Mouse (Mus musculus): ENCODE data around the gene Rnf31. TPM values are rescaled to one million over a fixed set of nuclear protein-coding genes. Genes with fewer than 3 reads are reported as not detected.
A peak's percentile ranks its signal among the peaks of the same experiment; 100 is the strongest.

Gene Rnf31
- total and polyA plus RNA-seq, 3 experiments = 12.6 to 43.9 (median 34.2) TPM

- Histone ChIP-seq H3K4me1 (ENCODE audit: insufficient read depth, low read depth, low read length) (peaks cover 61% of the 10 kb centered on the region), H3K27me3 (ENCODE audit: insufficient read depth, low read length) (no peaks in the 10 kb centered on the region), H3K36me3 (replicated peaks) (peaks cover 75% of the 10 kb centered on the region), H3K9me3 (replicated peaks) (no peaks in the 10 kb centered on the region), H3K4me3 (ENCODE audit: low read depth, low read length) (no peak overlapping the region; the same call in 1 of the 2 replicates)
- ATAC-seq (ENCODE audit: extremely low read depth, insufficient number of reproducible peaks, low FRiP score, poor library complexity, severe bottlenecking) = no peak
- TF ChIP-seq POLR2AphosphoS5 (IDR thresholded peaks at IDR 0.05; ENCODE audit: insufficient replicate concordance, low read depth, low read length) (no peak), CTCF (IDR thresholded peaks at IDR 0.05; ENCODE audit: low read depth, low read length) (no peak), GATA1 (IDR thresholded peaks at IDR 0.05; ENCODE audit: borderline replicate concordance, low read length) (no peak), GATA2 (IDR thresholded peaks at IDR 0.05; ENCODE audit: borderline replicate concordance, low read depth, low read length) (no peak), TAL1 (conservative IDR thresholded peaks at IDR 0.05; ENCODE audit: low read depth, low read length) (no peak)
- no peak for DNase-seq (ENCODE audit: low spot score)
These were observed 49.3 kb downstream of the Rnf31 start for GRCm38 (mm10) chr14:55640816-55641215.

GRCm38 (mm10) chr14:55641291-55641690 is 49.8 kb downstream of the Rnf31 start:
- peaks cover 62% of the 10 kb centered on the region for H3K4me1 ChIP-seq (ENCODE audit: insufficient read depth, low read depth, low read length)
- TF ChIP-seq GATA1 (IDR thresholded peaks at IDR 0.05; ENCODE audit: borderline replicate concordance, low read length) (no peak), GATA2 (IDR thresholded peaks at IDR 0.05; ENCODE audit: borderline replicate concordance, low read depth, low read length) (no peak), TAL1 (conservative IDR thresholded peaks at IDR 0.05; ENCODE audit: low read depth, low read length) (no peak), POLR2AphosphoS5 (IDR thresholded peaks at IDR 0.05; ENCODE audit: insufficient replicate concordance, low read depth, low read length) (no peak), CTCF (IDR thresholded peaks at IDR 0.05; ENCODE audit: low read depth, low read length) (no peak)
- no peak overlapping the region for H3K4me3 ChIP-seq (ENCODE audit: low read depth, low read length)
- DNase-seq (ENCODE audit: low spot score) = no peak
- peaks cover 76% of the 10 kb centered on the region for H3K36me3 ChIP-seq (replicated peaks)
- no peaks in the 10 kb centered on the region for H3K9me3 ChIP-seq (replicated peaks)
- ATAC-seq (ENCODE audit: extremely low read depth, insufficient number of reproducible peaks, low FRiP score, poor library complexity, severe bottlenecking) = no peak
- no peaks in the 10 kb centered on the region for H3K27me3 ChIP-seq (ENCODE audit: insufficient read depth, low read length)

- no peaks in the 10 kb centered on the region for H3K9me3 ChIP-seq (replicated peaks)
- DNase-seq (ENCODE audit: low spot score) (no peak), ATAC-seq (ENCODE audit: extremely low read depth, insufficient number of reproducible peaks, low FRiP score, poor library complexity, severe bottlenecking) (no peak)
- peaks cover 71% of the 10 kb centered on the region for H3K4me1 ChIP-seq (ENCODE audit: insufficient read depth, low read depth, low read length)
- H3K4me3 ChIP-seq (ENCODE audit: low read depth, low read length) = peak overlapping the region; percentile 89
- H3K27me3 ChIP-seq (ENCODE audit: insufficient read depth, low read length) = no peaks in the 10 kb centered on the region
- TF ChIP-seq TAL1 (conservative IDR thresholded peaks at IDR 0.05; ENCODE audit: low read depth, low read length) = no peak
- peaks cover 77% of the 10 kb centered on the region for H3K36me3 ChIP-seq (replicated peaks)
These were observed 51.2 kb downstream of the Rnf31 start for GRCm38 (mm10) chr14:55642679-55643059.

- H3K4me3 ChIP-seq (ENCODE audit: low read depth, low read length) = peak within 1 kb of the TSS; percentile 89
- H3K36me3 ChIP-seq (replicated peaks) = peaks cover 73% of the 10 kb centered on the region
- no peaks in the 10 kb centered on the region for H3K9me3 ChIP-seq (replicated peaks)
- peak; percentile 86 for DNase-seq (ENCODE audit: low spot score)
- ATAC-seq (ENCODE audit: extremely low read depth, insufficient number of reproducible peaks, low FRiP score, poor library complexity, severe bottlenecking) = peak; percentile 37
- H3K27me3 ChIP-seq (ENCODE audit: insufficient read depth, low read length) = no peaks in the 10 kb centered on the region
- peaks cover 67% of the 10 kb centered on the region for H3K4me1 ChIP-seq (ENCODE audit: insufficient read depth, low read depth, low read length)
- TF ChIP-seq GATA2 (IDR thresholded peaks at IDR 0.05; ENCODE audit: borderline replicate concordance, low read depth, low read length) (no peak), CTCF (IDR thresholded peaks at IDR 0.05; ENCODE audit: low read depth, low read length) (no peak), POLR2AphosphoS5 (IDR thresholded peaks at IDR 0.05; ENCODE audit: insufficient replicate concordance, low read depth, low read length) (no peak), GATA1 (IDR thresholded peaks at IDR 0.05; ENCODE audit: borderline replicate concordance, low read length) (no peak), TAL1 (conservative IDR thresholded peaks at IDR 0.05; ENCODE audit: low read depth, low read length) (no peak)
These were observed 51.8 kb downstream of the Rnf31 start, which contains the start of gene Tm9sf1 for GRCm38 (mm10) chr14:55643060-55643907. TSS of gene Tm9sf1 (minus strand) at chr14:55643806.

GRCm38 (mm10) chr14:55644261-55644888 is 52.9 kb downstream of the Rnf31 start:
- TF ChIP-seq GATA2 (IDR thresholded peaks at IDR 0.05; ENCODE audit: borderline replicate concordance, low read depth, low read length) = no peak
- TF ChIP-seq TAL1 (conservative IDR thresholded peaks at IDR 0.05; ENCODE audit: low read depth, low read length) = no peak
- TF ChIP-seq CTCF (IDR thresholded peaks at IDR 0.05; ENCODE audit: low read depth, low read length) = no peak
- TF ChIP-seq GATA1 (IDR thresholded peaks at IDR 0.05; ENCODE audit: borderline replicate concordance, low read length) = no peak
- TF ChIP-seq POLR2AphosphoS5 (IDR thresholded peaks at IDR 0.05; ENCODE audit: insufficient replicate concordance, low read depth, low read length) = no peak
- no peaks in the 10 kb centered on the region for H3K9me3 ChIP-seq (replicated peaks)
- ATAC-seq (ENCODE audit: extremely low read depth, insufficient number of reproducible peaks, low FRiP score, poor library complexity, severe bottlenecking) (no peak), DNase-seq (ENCODE audit: low spot score) (no peak)
- peaks cover 62% of the 10 kb centered on the region for H3K4me1 ChIP-seq (ENCODE audit: insufficient read depth, low read depth, low read length)
- H3K4me3 ChIP-seq (ENCODE audit: low read depth, low read length) = peak overlapping the region; percentile 89
- H3K27me3 ChIP-seq (ENCODE audit: insufficient read depth, low read length) = no peaks in the 10 kb centered on the region
- H3K36me3 ChIP-seq (replicated peaks) = peaks cover 66% of the 10 kb centered on the region

GRCm38 (mm10) chr14:55649884-55650283 is 58.4 kb downstream of the Rnf31 start, which contains the start of gene Tssk4:
TSS of gene Tssk4 (plus strand) at chr14:55650184.
- Histone ChIP-seq H3K4me1 (ENCODE audit: insufficient read depth, low read depth, low read length) (peaks cover 23% of the 10 kb centered on the region), H3K4me3 (ENCODE audit: low read depth, low read length) (no peak within 1 kb of the TSS), H3K27me3 (ENCODE audit: insufficient read depth, low read length) (no peaks in the 10 kb centered on the region), H3K36me3 (replicated peaks) (peaks cover 43% of the 10 kb centered on the region), H3K9me3 (replicated peaks) (no peaks in the 10 kb centered on the region)
- TF ChIP-seq GATA2 (IDR thresholded peaks at IDR 0.05; ENCODE audit: borderline replicate concordance, low read depth, low read length) = no peak
- no peak for TF ChIP-seq CTCF (IDR thresholded peaks at IDR 0.05; ENCODE audit: low read depth, low read length)
- no peak for TF ChIP-seq TAL1 (conservative IDR thresholded peaks at IDR 0.05; ENCODE audit: low read depth, low read length)
- DNase-seq (ENCODE audit: low spot score) (no peak), ATAC-seq (ENCODE audit: extremely low read depth, insufficient number of reproducible peaks, low FRiP score, poor library complexity, severe bottlenecking) (no peak)

Data from G1E (cell line).